Mouse (Mus musculus): ENCODE data around the gene 1700028J19Rik. TPM values are rescaled to one million over a fixed set of nuclear protein-coding genes. Genes with fewer than 3 reads are reported as not detected.

Gene 1700028J19Rik
- total and polyA plus RNA-seq, 3 experiments: 0.62 to 1.2 TPM; not detected in 1

GRCm38 (mm10) chr7:44287760-44288159, 41.3 kb upstream of the 1700028J19Rik start:
- Histone ChIP-seq H3K79me2 (ENCODE audit: control insufficient read depth, insufficient read depth, low read length, poor library complexity) (no peaks in the 10 kb centered on the region), H3K27ac (ENCODE audit: control insufficient read depth, low read depth, low read length) (no peak overlapping the region), H3K9me3 (replicated peaks; ENCODE audit: insufficient read depth, low read length) (no peaks in the 10 kb centered on the region), H3K36me3 (ENCODE audit: control insufficient read depth in 1 of 2, insufficient read depth in 2 of 2, low read length in 2 of 2) (no peaks in the 10 kb centered on the region), H3K27me3 (ENCODE audit: control insufficient read depth in 1 of 2, insufficient read depth in 2 of 2, low read length in 2 of 2) (no peaks in the 10 kb centered on the region), H3K4me3 (ENCODE audit: control insufficient read depth in 1 of 2, insufficient read depth in 1 of 2, low read depth in 2 of 2, low read length in 2 of 2) (no peak overlapping the region), H3K9ac (ENCODE audit: control insufficient read depth, low read depth, low read length, poor library complexity, severe bottlenecking) (no peak overlapping the region), H3K4me1 (ENCODE audit: control insufficient read depth in 1 of 2, insufficient read depth in 2 of 2, low read length in 2 of 2) (no peaks in the 10 kb centered on the region)
- no peak for DNase-seq (ENCODE audit: low read depth, low spot score)
- no peak for TF ChIP-seq EP300 (IDR thresholded peaks at IDR 0.05; ENCODE audit: low read depth in 1 of 2, low read length in 2 of 2)
- TF ChIP-seq BHLHE40 (IDR thresholded peaks at IDR 0.05; ENCODE audit: borderline replicate concordance, low read depth, low read length): no peak
- TF ChIP-seq MAZ (IDR thresholded peaks at IDR 0.05; ENCODE audit: low read depth, low read length): no peak
- TF ChIP-seq HCFC1 (IDR thresholded peaks at IDR 0.05; ENCODE audit: low read depth, low read length): no peak
- TF ChIP-seq RCOR1 (IDR thresholded peaks at IDR 0.05; ENCODE audit: low read depth, low read length): no peak
- TF ChIP-seq TBP (IDR thresholded peaks at IDR 0.05; ENCODE audit: low read depth, low read length): no peak
- TF ChIP-seq POLR2A (IDR thresholded peaks at IDR 0.05; ENCODE audit: control insufficient read depth in 1 of 2, insufficient read depth in 1 of 2, low read depth in 1 of 2, low read length in 2 of 2, poor library complexity in 1 of 2): no peak

GRCm38 (mm10) chr7:44281586-44281985, 35.1 kb upstream of the 1700028J19Rik start:
- Histone ChIP-seq H3K4me3 (ENCODE audit: control insufficient read depth in 1 of 2, insufficient read depth in 1 of 2, low read depth in 2 of 2, low read length in 2 of 2) (no peak overlapping the region), H3K9me3 (replicated peaks; ENCODE audit: insufficient read depth, low read length) (no peaks in the 10 kb centered on the region), H3K27me3 (ENCODE audit: control insufficient read depth in 1 of 2, insufficient read depth in 2 of 2, low read length in 2 of 2) (no peaks in the 10 kb centered on the region), H3K27ac (ENCODE audit: control insufficient read depth, low read depth, low read length) (no peak overlapping the region), H3K79me2 (ENCODE audit: control insufficient read depth, insufficient read depth, low read length, poor library complexity) (no peaks in the 10 kb centered on the region), H3K9ac (ENCODE audit: control insufficient read depth, low read depth, low read length, poor library complexity, severe bottlenecking) (no peak overlapping the region), H3K4me1 (ENCODE audit: control insufficient read depth in 1 of 2, insufficient read depth in 2 of 2, low read length in 2 of 2) (no peaks in the 10 kb centered on the region), H3K36me3 (ENCODE audit: control insufficient read depth in 1 of 2, insufficient read depth in 2 of 2, low read length in 2 of 2) (no peaks in the 10 kb centered on the region)
- TF ChIP-seq MYC (IDR thresholded peaks at IDR 0.05; ENCODE audit: low read depth, low read length) (no peak), NRF1 (IDR thresholded peaks at IDR 0.05; ENCODE audit: insufficient read depth, low read depth, low read length, poor library complexity, severe bottlenecking) (no peak), ELF1 (IDR thresholded peaks at IDR 0.05; ENCODE audit: low read depth, low read length) (no peak), USF2 (IDR thresholded peaks at IDR 0.05; ENCODE audit: borderline replicate concordance in 1 of 2, insufficient read depth in 1 of 2, low read depth in 1 of 2, low read length in 2 of 2) (no peak), ETS1 (IDR thresholded peaks at IDR 0.05; ENCODE audit: low read depth, low read length) (no peak), MAFK (IDR thresholded peaks at IDR 0.05; ENCODE audit: borderline replicate concordance, low read depth, low read length) (no peak), POLR2AphosphoS2 (IDR thresholded peaks at IDR 0.05; ENCODE audit: low read length) (no peak), MYB (IDR thresholded peaks at IDR 0.05; ENCODE audit: low read depth, low read length) (no peak), KAT2A (conservative IDR thresholded peaks at IDR 0.05; ENCODE audit: low read depth, low read length) (no peak)
- DNase-seq (ENCODE audit: low read depth, low spot score): no peak

Measured in MEL (cell line).